Mouse (Mus musculus) forebrain, postnatal 0 days (tissue): ENCODE data around the gene Tmco4. TPM values are rescaled to one million over a fixed set of nuclear protein-coding genes. Genes with fewer than 3 reads are reported as not detected.

ENCODE experiments used
- ATAC-seq: fragments of 200-750 bp; cut with Nextera tagmentation; 2 replicates; pipeline ENCODE4 v1.8.0; 2017; ENCODE audit warnings: mild to moderate bottlenecking, moderate library complexity
- DNase-seq: peaks from one replicate; pipeline ENCODE4 v3.0.0-alpha.2; 2015
- H3K27ac ChIP-seq: fragments of 300-500 bp; sonication (generic); 2 replicates; pipeline ENCODE4 v1.5.1; 2014; ENCODE audit warnings: low read depth, mild to moderate bottlenecking, antibody characterized with exemption, low read length, moderate library complexity, mixed read lengths
- H3K27me3 ChIP-seq: fragments of 300-500 bp; sonication (generic); 2 replicates; pipeline ENCODE4 v1.6.1; 2014; ENCODE audit warnings: mild to moderate bottlenecking, low read length, mixed read lengths; ENCODE audit not compliant: insufficient read depth
- H3K36me3 ChIP-seq: fragments of 300-500 bp; sonication (generic); 2 replicates; pipeline ENCODE4 v1.6.1; 2014; ENCODE audit warnings: mild to moderate bottlenecking, moderate library complexity; ENCODE audit not compliant: insufficient read depth
- H3K4me1 ChIP-seq: fragments of 300-500 bp; sonication (generic); 2 replicates; pipeline ENCODE4 v1.6.1; 2014; ENCODE audit warnings: antibody characterized with exemption; ENCODE audit not compliant: insufficient read depth
- H3K4me2 ChIP-seq: fragments of 300-500 bp; sonication (generic); 2 replicates; pipeline ENCODE4 v1.6.1; 2014; ENCODE audit warnings: low read depth, mild to moderate bottlenecking, moderate library complexity
- H3K4me3 ChIP-seq: fragments of 300-500 bp; sonication (generic); 2 replicates; pipeline ENCODE4 v1.5.1; 2014; ENCODE audit warnings: low read depth, low read length, mixed read lengths
- H3K9ac ChIP-seq: fragments of 300-500 bp; sonication (generic); 2 replicates; pipeline ENCODE4 v1.6.1; 2014; ENCODE audit warnings: mild to moderate bottlenecking
- H3K9me3 ChIP-seq: fragments of 300-500 bp; sonication (generic); 2 replicates; pipeline ENCODE4 v1.6.1; 2016; ENCODE audit warnings: low read length
- CTCF ChIP-seq: sonication (generic); IDR thresholded peaks from 2 replicates; pipeline ENCODE4 v1.5.1; 2016; ENCODE audit warnings: antibody characterized with exemption, control low read depth, low read depth
- WGBS: fragments of 180-500 bp; shearing (Covaris S2); extraction: QIAGEN DNeasy Blood & Tissue Kit; methylation state at CpG from one replicate; pipeline ENCODE4 v1.1.7; 2014; 5-methylcytosine and 5-hydroxymethylcytosine counted together
- polyA plus RNA-seq: library from polyadenylated mRNA; unstranded; fragments of >200 nt; fragmentation: Nextera tagmentation; extraction: Ambion mirVana; gene quantifications from 2 replicates; pipeline ENCODE4 v1.2.1, GENCODE M21; 2015
- total RNA-seq: library from RNA; depleted of rRNA; stranded (reverse); fragments of >200 nt; gene quantifications from 2 replicates; pipeline ENCODE4 v1.2.3, GENCODE M21; 2014

Tmco4 gene
- total and polyA plus RNA-seq, 2 experiments from 2014 or later: 1.5 to 4.0 TPM

DNA sequence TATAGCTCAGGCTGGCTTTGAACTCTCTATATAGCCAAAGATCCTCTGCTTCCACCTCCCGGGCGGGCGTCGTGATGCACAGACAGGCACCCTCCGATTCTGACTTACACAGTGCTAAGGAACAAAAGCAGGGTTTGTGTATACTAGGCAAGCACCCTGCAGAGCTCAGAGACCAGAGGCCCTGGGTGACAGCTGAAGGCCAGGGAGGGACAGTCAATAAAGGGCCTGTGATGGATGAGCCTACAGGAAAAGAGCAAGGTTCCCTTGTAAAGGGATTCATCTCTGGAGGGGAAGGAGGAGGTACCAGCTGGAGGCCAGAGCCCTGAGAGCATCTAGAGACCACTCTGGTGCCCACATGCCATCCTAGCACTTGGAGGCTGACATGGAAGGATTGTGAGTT lies 80.7 kb downstream of the Tmco4 start:
- 65% methylated on average over 5 of the region's 5 CpGs for WGBS
- TF ChIP-seq CTCF: no peak
- H3K4me1 ChIP-seq: peaks cover 3% of the 10 kb centered on the region; the same call in 1 of the 2 replicates
- no peaks in the 10 kb centered on the region for H3K36me3 ChIP-seq
- no peak overlapping the region for H3K9ac ChIP-seq
- H3K4me3 ChIP-seq: no peak overlapping the region
- no peak overlapping the region for H3K27ac ChIP-seq
- H3K4me2 ChIP-seq: no peak overlapping the region
- no peaks in the 10 kb centered on the region for H3K27me3 ChIP-seq
- ATAC-seq: no peak
- DNase-seq: no peak
- no peaks in the 10 kb centered on the region for H3K9me3 ChIP-seq

DNA sequence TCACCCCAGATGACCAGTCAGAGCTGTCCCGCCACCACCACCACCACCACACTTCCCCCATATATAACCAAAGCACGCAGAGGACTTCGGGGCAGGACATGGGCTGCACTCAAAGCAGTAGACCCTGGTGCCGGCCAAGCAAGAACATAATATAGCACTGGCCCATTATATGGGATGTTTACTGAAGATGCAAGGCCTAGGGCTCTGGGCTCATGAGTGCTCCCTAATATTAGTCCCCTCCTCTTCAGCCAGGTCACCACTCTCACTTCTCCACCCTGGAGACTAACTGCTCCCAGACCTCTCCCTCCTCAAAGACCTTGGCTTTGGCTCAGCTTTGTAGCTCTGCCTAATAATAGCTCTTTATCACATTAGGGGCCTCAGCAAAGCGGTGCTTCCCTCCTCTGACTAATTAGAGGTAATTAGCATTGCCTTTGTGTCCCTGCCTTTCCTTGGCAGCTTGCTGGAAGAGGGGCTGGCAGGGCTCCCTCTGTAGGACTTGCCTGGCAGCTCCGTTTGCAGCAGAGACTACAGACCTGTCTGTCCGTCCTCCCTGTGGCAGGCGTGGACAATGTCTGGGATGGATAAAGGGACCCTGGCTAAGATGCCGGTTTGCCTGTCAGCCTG lies 81.7 kb downstream of the Tmco4 start:
- Histone ChIP-seq H3K4me3 (no peak overlapping the region), H3K9me3 (no peaks in the 10 kb centered on the region), H3K27me3 (no peaks in the 10 kb centered on the region), H3K9ac (no peak overlapping the region), H3K4me2 (no peak overlapping the region), H3K27ac (peak overlapping the region; percentile 16; the same call in 1 of the 2 replicates), H3K36me3 (no peaks in the 10 kb centered on the region), H3K4me1 (peaks cover 3% of the 10 kb centered on the region; the same call in 1 of the 2 replicates)
- TF ChIP-seq CTCF: peak; percentile 67
- DNase-seq (peak; percentile 87), ATAC-seq (peak; percentile 93)
- WGBS: 25% methylated on average over 9 of the region's 9 CpGs

DNA sequence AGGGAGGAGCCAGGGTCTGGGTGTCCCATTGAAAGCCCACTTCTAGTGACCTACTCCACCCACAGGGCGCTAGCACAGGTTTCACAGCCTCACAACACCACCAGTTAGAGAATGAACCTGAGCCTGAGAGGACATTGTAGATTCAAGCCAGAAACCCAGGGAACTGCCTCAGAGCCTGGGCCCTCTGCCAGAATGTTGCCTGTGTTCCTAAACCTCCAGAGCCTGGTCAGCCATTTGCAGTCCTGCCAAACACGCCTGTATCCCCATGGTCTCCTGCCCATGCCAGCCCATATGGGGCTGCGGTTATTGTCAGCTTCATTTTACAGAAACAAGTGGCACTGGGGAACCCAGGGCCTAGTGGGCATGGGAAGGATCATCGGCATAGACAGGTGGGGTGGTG lies 82.6 kb downstream of the Tmco4 start:
- Histone ChIP-seq H3K4me2 (no peak overlapping the region), H3K4me1 (peaks cover 3% of the 10 kb centered on the region; the same call in 1 of the 2 replicates), H3K9ac (no peak overlapping the region), H3K36me3 (no peaks in the 10 kb centered on the region), H3K9me3 (no peaks in the 10 kb centered on the region), H3K27ac (no peak overlapping the region), H3K4me3 (no peak overlapping the region), H3K27me3 (no peaks in the 10 kb centered on the region)
- ATAC-seq (no peak), DNase-seq (no peak)
- 36% methylated on average over 4 of the region's 4 CpGs for WGBS
- no peak for TF ChIP-seq CTCF

DNA sequence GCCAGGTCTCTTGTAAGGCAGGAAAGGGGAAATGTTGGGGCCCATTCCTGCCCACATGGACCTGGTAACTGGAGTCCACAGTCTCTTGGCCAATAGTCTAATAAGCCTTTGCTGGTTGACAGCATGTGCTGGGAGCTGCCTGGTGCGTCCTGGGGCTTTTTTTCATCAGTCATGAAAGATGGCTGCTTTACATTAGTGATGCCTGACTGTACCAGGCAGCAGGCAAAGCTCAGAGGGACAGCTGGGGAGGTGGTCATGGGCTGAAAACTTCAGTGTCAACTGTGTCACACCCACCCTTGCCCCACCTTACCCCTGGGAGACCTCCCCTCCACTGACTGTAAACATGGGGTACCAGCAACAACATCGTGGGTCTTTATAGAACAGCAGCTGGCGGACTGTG lies 83.1 kb downstream of the Tmco4 start:
- Histone ChIP-seq H3K4me1 (peaks cover 3% of the 10 kb centered on the region; the same call in 1 of the 2 replicates), H3K9me3 (no peaks in the 10 kb centered on the region), H3K27ac (no peak overlapping the region), H3K4me3 (no peak overlapping the region), H3K4me2 (no peak overlapping the region), H3K36me3 (no peaks in the 10 kb centered on the region), H3K27me3 (no peaks in the 10 kb centered on the region), H3K9ac (0 out of 2 replicates have a peak overlapping the region, but pooled peaks have one; percentile 10)
- no peak for TF ChIP-seq CTCF
- DNase-seq (no peak), ATAC-seq (no peak)
- WGBS: 54% methylated on average over 3 of the region's 3 CpGs

DNA sequence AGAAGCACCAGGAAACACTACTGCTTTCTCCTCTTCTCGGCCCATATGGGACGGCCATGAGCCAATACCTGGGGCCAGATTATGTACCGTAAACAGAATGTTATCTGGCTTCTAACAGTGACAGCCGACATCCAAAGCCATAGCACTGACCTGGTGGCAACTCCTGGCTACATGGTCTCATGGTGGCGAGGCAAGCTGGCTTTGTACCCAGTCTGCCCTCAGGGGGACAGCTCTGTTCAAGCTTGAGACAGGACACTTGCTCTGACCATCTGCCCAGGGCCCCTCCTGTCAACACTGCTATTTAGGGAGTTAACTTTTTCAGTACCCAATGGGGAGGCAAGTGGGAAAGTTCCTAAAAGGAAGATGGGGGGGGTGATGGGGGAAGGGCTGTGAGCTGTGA lies 84.6 kb downstream of the Tmco4 start:
- H3K4me1 ChIP-seq: peaks cover 3% of the 10 kb centered on the region; the same call in 1 of the 2 replicates
- 69% methylated on average over 5 of the region's 5 CpGs for WGBS
- no peaks in the 10 kb centered on the region for H3K9me3 ChIP-seq
- ATAC-seq (no peak), DNase-seq (no peak)
- H3K4me2 ChIP-seq: no peak overlapping the region
- TF ChIP-seq CTCF: no peak
- no peaks in the 10 kb centered on the region for H3K27me3 ChIP-seq
- H3K36me3 ChIP-seq: no peaks in the 10 kb centered on the region
- no peak overlapping the region for H3K9ac ChIP-seq
- H3K27ac ChIP-seq: no peak overlapping the region
- no peak overlapping the region for H3K4me3 ChIP-seq

DNA sequence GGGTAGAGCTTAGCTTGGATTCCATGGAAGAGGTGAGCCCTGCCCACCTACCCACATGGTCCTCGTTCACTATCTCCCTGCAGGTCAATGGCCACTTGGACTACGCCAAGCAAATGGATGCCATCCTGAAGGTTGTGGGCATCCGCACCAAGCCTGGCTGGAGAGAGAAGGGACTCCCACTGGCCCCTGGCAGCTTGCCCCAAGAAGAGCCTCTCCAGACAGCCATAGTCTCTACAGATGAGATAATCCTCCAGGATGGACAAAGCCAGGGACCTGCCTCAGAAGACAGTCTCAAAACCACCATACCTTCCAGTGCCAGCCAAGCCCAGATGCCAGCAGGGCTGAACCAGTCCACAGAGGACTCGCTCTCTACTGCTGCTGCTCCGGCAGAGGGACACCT lies 85.3 kb downstream of the Tmco4 start:
- H3K4me1 ChIP-seq: peaks cover 3% of the 10 kb centered on the region; the same call in 1 of the 2 replicates
- WGBS: 90% methylated on average over 5 of the region's 5 CpGs
- no peak overlapping the region for H3K9ac ChIP-seq
- no peaks in the 10 kb centered on the region for H3K36me3 ChIP-seq
- no peak overlapping the region for H3K4me3 ChIP-seq
- no peaks in the 10 kb centered on the region for H3K9me3 ChIP-seq
- DNase-seq: no peak
- no peaks in the 10 kb centered on the region for H3K27me3 ChIP-seq
- H3K27ac ChIP-seq: no peak overlapping the region
- ATAC-seq: no peak
- no peak for TF ChIP-seq CTCF
- H3K4me2 ChIP-seq: no peak overlapping the region

DNA sequence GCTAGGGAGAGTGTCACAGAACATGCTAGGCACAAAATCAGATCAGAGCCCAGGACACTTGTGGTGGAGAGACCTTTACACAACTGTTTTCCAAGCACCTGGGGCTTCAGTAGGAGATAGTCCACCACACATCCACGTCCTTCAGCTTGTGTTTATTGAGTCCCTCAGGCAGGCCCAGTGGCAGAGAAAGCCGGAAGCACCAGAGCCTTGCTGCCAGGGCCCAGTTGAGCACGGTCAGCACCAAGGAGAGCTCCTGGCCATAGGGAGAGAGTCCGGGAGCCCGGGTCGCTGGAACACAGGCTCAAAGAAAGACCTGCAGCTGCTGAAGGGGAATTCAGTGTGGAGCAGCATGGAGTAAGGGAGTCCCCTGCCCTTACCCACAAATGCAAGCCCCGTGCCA lies 86.9 kb downstream of the Tmco4 start:
- no peaks in the 10 kb centered on the region for H3K27me3 ChIP-seq

More for the DNA sequence above, 86.9 kb downstream of the Tmco4 start:
- Histone ChIP-seq H3K4me1 (peaks cover 3% of the 10 kb centered on the region; the same call in 1 of the 2 replicates), H3K9ac (no peak overlapping the region), H3K4me3 (no peak overlapping the region), H3K27ac (no peak overlapping the region), H3K36me3 (no peaks in the 10 kb centered on the region), H3K4me2 (no peak overlapping the region), H3K9me3 (no peaks in the 10 kb centered on the region)
- DNase-seq (no peak), ATAC-seq (no peak)
- TF ChIP-seq CTCF: no peak
- WGBS: 14% methylated on average over 7 of the region's 7 CpGs
